Mouse (Mus musculus) liver, embryonic 12.5 days (tissue): ENCODE results near the gene Pnma1. TPM values are rescaled to one million over a fixed set of nuclear protein-coding genes. Genes with fewer than 3 reads are reported as not detected.
"Not testable (repeated sequence)": the region's sequence is repeated elsewhere in the genome, so short reads cannot be mapped to it uniquely, and the experiment has no call there.

Experiments
- ATAC-seq: fragments of 200-750 bp; cut with Nextera tagmentation; 2 replicates; pipeline ENCODE4 v1.8.0; 2017; ENCODE audit warnings: moderate number of reproducible peaks, mild to moderate bottlenecking, moderate library complexity
- H3K27ac ChIP-seq: fragments of 300-500 bp; sonication (generic); 2 replicates; pipeline ENCODE4 v1.5.1; 2016; ENCODE audit warnings: mild to moderate bottlenecking
- H3K27me3 ChIP-seq: fragments of 300-500 bp; sonication (generic); replicated peaks from 2 replicates; pipeline ENCODE4 v1.6.1; 2016; ENCODE audit warnings: mild to moderate bottlenecking, moderate library complexity
- H3K36me3 ChIP-seq: fragments of 300-500 bp; sonication (generic); 2 replicates; pipeline ENCODE4 v1.6.1; 2016; ENCODE audit warnings: mild to moderate bottlenecking, moderate library complexity
- H3K4me1 ChIP-seq: fragments of 300-500 bp; sonication (generic); 2 replicates; pipeline ENCODE4 v1.6.1; 2016
- H3K4me2 ChIP-seq: fragments of 300-500 bp; sonication (generic); 2 replicates; pipeline ENCODE4 v1.6.1; 2016; ENCODE audit warnings: mild to moderate bottlenecking, moderate library complexity
- H3K4me3 ChIP-seq: fragments of 300-500 bp; sonication (generic); 2 replicates; pipeline ENCODE4 v1.5.1; 2016; ENCODE audit warnings: mild to moderate bottlenecking, moderate library complexity
- H3K9ac ChIP-seq: fragments of 300-500 bp; sonication (generic); 2 replicates; pipeline ENCODE4 v1.6.1; 2016; ENCODE audit warnings: mild to moderate bottlenecking, moderate library complexity
- H3K9me3 ChIP-seq: fragments of 300-500 bp; sonication (generic); replicated peaks from 2 replicates; pipeline ENCODE4 v1.6.1; 2016; ENCODE audit warnings: mild to moderate bottlenecking, moderate library complexity
- WGBS: fragments of 180-500 bp; shearing (Covaris S2); methylation state at CpG from one replicate; pipeline ENCODE4 v1.1.7; 2016; ENCODE audit not compliant: insufficient replicate concordance; 5-methylcytosine and 5-hydroxymethylcytosine counted together
- polyA plus RNA-seq: library from polyadenylated mRNA; unstranded; fragments of >200 nt; fragmentation: Nextera tagmentation; extraction: Ambion mirVana; gene quantifications from 2 replicates; pipeline ENCODE4 v1.2.1, GENCODE M21; 2016

Pnma1 gene
- polyA plus RNA-seq, 1 experiment from 2014 or later = 0.20 TPM

GRCm38 (mm10) chr12:84119584-84119983, 28.7 kb downstream of the Pnma1 start:
- Histone ChIP-seq H3K9me3 (no peaks in the 10 kb centered on the region), H3K36me3 (no peaks in the 10 kb centered on the region), H3K9ac (no peak overlapping the region), H3K27ac (no peak overlapping the region), H3K4me3 (no peak overlapping the region), H3K4me1 (peaks cover 3% of the 10 kb centered on the region), H3K27me3 (no peaks in the 10 kb centered on the region), H3K4me2 (no peak overlapping the region)
- ATAC-seq = no peak
- WGBS = 78% methylated on average over 5 of the region's 5 CpGs

- no peaks in the 10 kb centered on the region for H3K9me3 ChIP-seq
- WGBS = 2% methylated on average over 30 of the region's 35 CpGs
- H3K4me3 ChIP-seq = peak within 1 kb of the TSS; percentile 67
- peak within 1 kb of the TSS; percentile 57; the same call in 1 of the 2 replicates for H3K9ac ChIP-seq
- ATAC-seq = peak; percentile 85
- no peak within 1 kb of the TSS for H3K27ac ChIP-seq
- no peaks in the 10 kb centered on the region for H3K36me3 ChIP-seq
- H3K4me2 ChIP-seq = peak within 1 kb of the TSS; percentile 91
- H3K4me1 ChIP-seq = peaks cover 12% of the 10 kb centered on the region
- H3K27me3 ChIP-seq = no peaks in the 10 kb centered on the region
Observed at GRCm38 (mm10) chr12:84114153-84114994, 33.9 kb downstream of the Pnma1 start, which contains the start of gene Dnal1. TSS of gene Dnal1 (plus strand) at chr12:84114366.

GRCm38 (mm10) chr12:84113676-84114075, 34.6 kb downstream of the Pnma1 start:
- no peak for ATAC-seq
- H3K4me1 ChIP-seq = peaks cover 12% of the 10 kb centered on the region
- H3K9me3 ChIP-seq = no peaks in the 10 kb centered on the region
- no peak overlapping the region for H3K9ac ChIP-seq
- no peak overlapping the region for H3K27ac ChIP-seq
- peak overlapping the region; percentile 91 for H3K4me2 ChIP-seq
- 41% methylated on average over 6 of the region's 6 CpGs for WGBS
- H3K4me3 ChIP-seq = peak overlapping the region; percentile 67
- no peaks in the 10 kb centered on the region for H3K27me3 ChIP-seq
- H3K36me3 ChIP-seq = no peaks in the 10 kb centered on the region

- no peak for ATAC-seq
- 74% methylated on average over 4 of the region's 4 CpGs for WGBS
- H3K27ac ChIP-seq = no peak overlapping the region
Observed at GRCm38 (mm10) chr12:84110814-84111213, 37.5 kb downstream of the Pnma1 start.

GRCm38 (mm10) chr12:84109924-84110323, 38.4 kb downstream of the Pnma1 start:
- Histone ChIP-seq H3K9ac (no peak overlapping the region), H3K4me3 (no peak overlapping the region), H3K27me3 (no peaks in the 10 kb centered on the region), H3K27ac (no peak overlapping the region), H3K9me3 (no peaks in the 10 kb centered on the region), H3K36me3 (no peaks in the 10 kb centered on the region), H3K4me1 (peaks cover 12% of the 10 kb centered on the region), H3K4me2 (no peak overlapping the region)
- 79% methylated on average over 1 of the region's 1 CpGs for WGBS
- ATAC-seq = no peak

More at GRCm38 (mm10) chr12:84110814-84111213, 37.5 kb downstream of the Pnma1 start:
- Histone ChIP-seq H3K4me1 (peaks cover 12% of the 10 kb centered on the region), H3K9ac (no peak overlapping the region), H3K27me3 (no peaks in the 10 kb centered on the region), H3K36me3 (no peaks in the 10 kb centered on the region), H3K9me3 (no peaks in the 10 kb centered on the region), H3K4me2 (no peak overlapping the region), H3K4me3 (no peak overlapping the region)

GRCm38 (mm10) chr12:84107692-84108091, 40.6 kb downstream of the Pnma1 start:
- Histone ChIP-seq H3K36me3 (no peaks in the 10 kb centered on the region), H3K27ac (no peak overlapping the region), H3K9me3 (no peaks in the 10 kb centered on the region), H3K4me3 (no peak overlapping the region), H3K9ac (no peak overlapping the region), H3K4me1 (no peaks in the 10 kb centered on the region), H3K4me2 (no peak overlapping the region), H3K27me3 (no peaks in the 10 kb centered on the region)
- no peak for ATAC-seq
- WGBS = 48% methylated on average over 1 of the region's 1 CpGs

- 73% methylated on average over 3 of the region's 3 CpGs for WGBS
Observed at GRCm38 (mm10) chr12:84107012-84107411, 41.3 kb downstream of the Pnma1 start.

GRCm38 (mm10) chr12:84101493-84101845, 46.8 kb downstream of the Pnma1 start:
- 43% methylated on average over 2 of the region's 2 CpGs for WGBS
- peak overlapping the region; percentile 68; the same call in 1 of the 2 replicates for H3K9ac ChIP-seq

More at GRCm38 (mm10) chr12:84107012-84107411, 41.3 kb downstream of the Pnma1 start:
- Histone ChIP-seq H3K27ac (no peak overlapping the region), H3K9me3 (no peaks in the 10 kb centered on the region), H3K4me3 (no peak overlapping the region), H3K4me1 (0 out of 2 replicates have a peak, but pooled peaks cover under 1% of the 10 kb centered on the region), H3K9ac (no peak overlapping the region), H3K27me3 (no peaks in the 10 kb centered on the region), H3K36me3 (no peaks in the 10 kb centered on the region), H3K4me2 (no peak overlapping the region)
- ATAC-seq = no peak

GRCm38 (mm10) chr12:84100604-84101492, 47.4 kb downstream of the Pnma1 start, which contains the start of gene Acot6:
TSS of gene Acot6 (plus strand) at chr12:84100654.
- H3K4me2 ChIP-seq = peak within 1 kb of the TSS; percentile 89
- peak within 1 kb of the TSS; percentile 68 for H3K9ac ChIP-seq
- H3K27me3 ChIP-seq, H3K36me3 ChIP-seq, H3K9me3 ChIP-seq: not testable (repeated sequence)
- H3K27ac ChIP-seq = 0 out of 2 replicates have a peak within 1 kb of the TSS, but pooled peaks have one; percentile 25
- peak; percentile 67 for ATAC-seq
- H3K4me1 ChIP-seq = peaks cover 25% of the 10 kb centered on the region
- WGBS = under 1% methylated on average over 78 of the region's 80 CpGs
- H3K4me3 ChIP-seq = peak within 1 kb of the TSS; percentile 62

More at GRCm38 (mm10) chr12:84101493-84101845, 46.8 kb downstream of the Pnma1 start:
- Histone ChIP-seq H3K9me3 (no peaks in the 10 kb centered on the region), H3K4me3 (peak overlapping the region; percentile 62), H3K27ac (no peak overlapping the region), H3K36me3 (no peaks in the 10 kb centered on the region), H3K4me1 (peaks cover 25% of the 10 kb centered on the region), H3K4me2 (peak overlapping the region; percentile 89), H3K27me3 (peaks cover 8% of the 10 kb centered on the region; the same call in 1 of the 2 replicates)
- no peak for ATAC-seq

GRCm38 (mm10) chr12:84100071-84100470, 48.2 kb downstream of the Pnma1 start:
- WGBS = 67% methylated on average over 1 of the region's 1 CpGs
- Histone ChIP-seq H3K9me3 (no peaks in the 10 kb centered on the region), H3K4me3 (no peak overlapping the region), H3K4me1 (peaks cover 25% of the 10 kb centered on the region), H3K9ac (no peak overlapping the region), H3K27me3 (peaks cover 8% of the 10 kb centered on the region; the same call in 1 of the 2 replicates), H3K27ac (no peak overlapping the region), H3K4me2 (peak overlapping the region; percentile 89), H3K36me3 (no peaks in the 10 kb centered on the region)
- no peak for ATAC-seq

GRCm38 (mm10) chr12:84099605-84100004, 48.7 kb downstream of the Pnma1 start:
- Histone ChIP-seq H3K36me3 (no peaks in the 10 kb centered on the region), H3K9ac (no peak overlapping the region), H3K4me1 (peaks cover 25% of the 10 kb centered on the region), H3K9me3 (no peaks in the 10 kb centered on the region), H3K4me3 (no peak overlapping the region), H3K27ac (no peak overlapping the region), H3K27me3 (peaks cover 8% of the 10 kb centered on the region; the same call in 1 of the 2 replicates), H3K4me2 (no peak overlapping the region)
- 64% methylated on average over 2 of the region's 2 CpGs for WGBS
- ATAC-seq = no peak
